Mouse (Mus musculus) ES-CJ7 (cell line): ENCODE measurements around the gene Sbk1.
"Not testable (repeated sequence)": the region's sequence is repeated elsewhere in the genome, so short reads cannot be mapped to it uniquely, and the experiment has no call there.

Experiments
- DNase-seq: peaks from one replicate; pipeline ENCODE4 v3.0.0; 2011; ENCODE audit warnings: low read depth, low spot score

The Sbk1 gene

GRCm38 (mm10) chr7:126286311-126286710 is 13.9 kb downstream of the Sbk1 start:
- no peak for DNase-seq

GRCm38 (mm10) chr7:126287493-126288103 is 15.2 kb downstream of the Sbk1 start:
- DNase-seq = no peak

GRCm38 (mm10) chr7:126288104-126288497 is 15.7 kb downstream of the Sbk1 start:
- DNase-seq = no peak

GRCm38 (mm10) chr7:126288571-126289091 is 16.2 kb downstream of the Sbk1 start:
- no peak for DNase-seq

- no peak for DNase-seq
These were observed 17.0 kb downstream of the Sbk1 start for GRCm38 (mm10) chr7:126289371-126289770.

GRCm38 (mm10) chr7:126289956-126290355 is 17.5 kb downstream of the Sbk1 start:
- no peak for DNase-seq

- peak; percentile 54 for DNase-seq
These were observed 19.5 kb downstream of the Sbk1 start for GRCm38 (mm10) chr7:126291681-126292545.

- DNase-seq = no peak
These were observed 20.7 kb downstream of the Sbk1 start for GRCm38 (mm10) chr7:126293091-126293490.

GRCm38 (mm10) chr7:126297579-126298460 is 25.4 kb downstream of the Sbk1 start:
- DNase-seq = peak; percentile 52

- no peak for DNase-seq
These were observed 26.4 kb downstream of the Sbk1 start for GRCm38 (mm10) chr7:126298856-126299255.

GRCm38 (mm10) chr7:126301831-126302230 is 29.4 kb downstream of the Sbk1 start:
- DNase-seq = peak; percentile 54

- no peak for DNase-seq
These were observed 39.4 kb downstream of the Sbk1 start for GRCm38 (mm10) chr7:126311822-126312221.

GRCm38 (mm10) chr7:126313309-126313708 is 40.9 kb downstream of the Sbk1 start:
- peak; percentile 54 for DNase-seq

- DNase-seq = no peak
These were observed 41.9 kb downstream of the Sbk1 start for GRCm38 (mm10) chr7:126314273-126314672.

- peak; percentile 88 for DNase-seq
These were observed 51.3 kb downstream of the Sbk1 start for GRCm38 (mm10) chr7:126323729-126324128.

GRCm38 (mm10) chr7:126324791-126325190 is 52.4 kb downstream of the Sbk1 start:
- no peak for DNase-seq

- peak; percentile 57 for DNase-seq
These were observed 53.3 kb downstream of the Sbk1 start for GRCm38 (mm10) chr7:126325576-126326273.

GRCm38 (mm10) chr7:126328848-126329247 is 56.4 kb downstream of the Sbk1 start:
- DNase-seq = not testable (repeated sequence)

GRCm38 (mm10) chr7:126329907-126330645 is 57.7 kb downstream of the Sbk1 start:
- no peak for DNase-seq

- DNase-seq = peak; percentile 48
These were observed 58.3 kb downstream of the Sbk1 start for GRCm38 (mm10) chr7:126330693-126331092.
